Mouse (Mus musculus) olfactory bulb, adult 2 months (tissue): Measurements from ENCODE around the gene Scpep1.

Experiments used
- CTCF ChIP-seq: fragments of 200-500 bp; IDR thresholded peaks from 2 replicates; pipeline ENCODE4 v1.5.1; 2012; ENCODE audit warnings: low read depth, mild to moderate bottlenecking, low read length, moderate library complexity; ENCODE audit not compliant: insufficient read depth
- POLR2A ChIP-seq: fragments of 200-500 bp; IDR thresholded peaks from 2 replicates; pipeline ENCODE4 v1.6.1; 2012; ENCODE audit warnings: mild to moderate bottlenecking, low read depth, low read length, moderate library complexity; ENCODE audit not compliant: insufficient read depth

- TF ChIP-seq POLR2A: peak; percentile 54; the same call in 1 of the 2 replicates
- peak; percentile 91 for TF ChIP-seq CTCF
These were observed 18.8 kb upstream of the Scpep1 start for GRCm38 (mm10) chr11:88973776-88974701.
